Mouse (Mus musculus) gastrocnemius, adult 2 months (tissue): ENCODE results near the gene Tnfsf13b. TPM values are rescaled to one million over a fixed set of nuclear protein-coding genes. Genes with fewer than 3 reads are reported as not detected.

Experiments
- DNase-seq: peaks from one replicate; pipeline ENCODE4 v3.0.0; 2022
- H3K27ac ChIP-seq: fragments of 200-600 bp; 2 replicates; pipeline ENCODE4 v1.8.1; 2022; ENCODE audit warnings: mild to moderate bottlenecking
- H3K4me3 ChIP-seq: fragments of 200-600 bp; 2 replicates; pipeline ENCODE4 v1.8.1; 2022; ENCODE audit warnings: mild to moderate bottlenecking, moderate library complexity
- CTCF ChIP-seq: fragments of 200-600 bp; IDR thresholded peaks from 2 replicates; pipeline ENCODE4 v1.8.1; 2022; ENCODE audit warnings: antibody characterized with exemption, mild to moderate bottlenecking, moderate library complexity
- intact Hi-C: fragments of 180-260 bp; cut with DNase I; formaldehyde crosslinking; loops from one replicate; pipeline ENCODE4 v1.15.1; 2025
- total RNA-seq, 2 experiments: library from RNA; stranded (reverse); gene quantifications; 2 replicates each; pipeline ENCODE4 v1.2.3; 2021

Gene Tnfsf13b
- total RNA-seq, 2 experiments from 2014 or later, result 0.67 to 1.0 TPM

- intact Hi-C loops, result no loop called here
- no peak overlapping the region for H3K4me3 ChIP-seq
- no peak overlapping the region for H3K27ac ChIP-seq
- no peak for DNase-seq
- no peak for TF ChIP-seq CTCF
Measured at GRCm38 (mm10) chr8:10061001-10061400, 54.7 kb downstream of the Tnfsf13b start.

GRCm38 (mm10) chr8:10066906-10067305, 60.6 kb downstream of the Tnfsf13b start:
- intact Hi-C loops, result no loop called here
- no peak for DNase-seq

GRCm38 (mm10) chr8:10067775-10068174, 61.5 kb downstream of the Tnfsf13b start:
- intact Hi-C loops, result no loop called here

More at GRCm38 (mm10) chr8:10066906-10067305, 60.6 kb downstream of the Tnfsf13b start:
- no peak for TF ChIP-seq CTCF
- Histone ChIP-seq H3K4me3 (no peak overlapping the region), H3K27ac (no peak overlapping the region)

GRCm38 (mm10) chr8:10072347-10072746, 66.1 kb downstream of the Tnfsf13b start:
- intact Hi-C loops, result no loop called here
- no peak for DNase-seq
- no peak overlapping the region for H3K4me3 ChIP-seq
- TF ChIP-seq CTCF, result no peak
- no peak overlapping the region for H3K27ac ChIP-seq

More at GRCm38 (mm10) chr8:10067775-10068174, 61.5 kb downstream of the Tnfsf13b start:
- no peak for DNase-seq
- Histone ChIP-seq H3K27ac (no peak overlapping the region), H3K4me3 (no peak overlapping the region)
- TF ChIP-seq CTCF, result no peak

Other genes starting within 250 kb of the Tnfsf13b start
- under 1 TPM in 1 of 2 experiments, not detected in 1; 0.08 TPM for gene Fam155a, start 235.3 kb upstream of the Tnfsf13b start, total RNA-seq
- gene Gm10217, start 142.2 kb upstream of the Tnfsf13b start, total RNA-seq, result not detected
- 1 to 10 TPM; 3.7 to 5.3 TPM for gene Lig4, start 28.8 kb upstream of the Tnfsf13b start, total RNA-seq
- 1 to 10 TPM; 6.9 to 8.2 TPM for gene Abhd13, start 28.8 kb upstream of the Tnfsf13b start, total RNA-seq
- under 1 TPM; 0.08 to 0.36 TPM for gene Myo16, start 147.4 kb downstream of the Tnfsf13b start, total RNA-seq